Mouse (Mus musculus) monocyte, adult 2 months (primary cell): ENCODE measurements around the gene Irx3.

Experiments used
- DNase-seq, 2 experiments: peaks; one replicate each; pipeline ENCODE4 v3.0.0; 2022; ENCODE audit warnings: low spot score in 2 of 2, low read depth in 1 of 2

Irx3 gene

DNA sequence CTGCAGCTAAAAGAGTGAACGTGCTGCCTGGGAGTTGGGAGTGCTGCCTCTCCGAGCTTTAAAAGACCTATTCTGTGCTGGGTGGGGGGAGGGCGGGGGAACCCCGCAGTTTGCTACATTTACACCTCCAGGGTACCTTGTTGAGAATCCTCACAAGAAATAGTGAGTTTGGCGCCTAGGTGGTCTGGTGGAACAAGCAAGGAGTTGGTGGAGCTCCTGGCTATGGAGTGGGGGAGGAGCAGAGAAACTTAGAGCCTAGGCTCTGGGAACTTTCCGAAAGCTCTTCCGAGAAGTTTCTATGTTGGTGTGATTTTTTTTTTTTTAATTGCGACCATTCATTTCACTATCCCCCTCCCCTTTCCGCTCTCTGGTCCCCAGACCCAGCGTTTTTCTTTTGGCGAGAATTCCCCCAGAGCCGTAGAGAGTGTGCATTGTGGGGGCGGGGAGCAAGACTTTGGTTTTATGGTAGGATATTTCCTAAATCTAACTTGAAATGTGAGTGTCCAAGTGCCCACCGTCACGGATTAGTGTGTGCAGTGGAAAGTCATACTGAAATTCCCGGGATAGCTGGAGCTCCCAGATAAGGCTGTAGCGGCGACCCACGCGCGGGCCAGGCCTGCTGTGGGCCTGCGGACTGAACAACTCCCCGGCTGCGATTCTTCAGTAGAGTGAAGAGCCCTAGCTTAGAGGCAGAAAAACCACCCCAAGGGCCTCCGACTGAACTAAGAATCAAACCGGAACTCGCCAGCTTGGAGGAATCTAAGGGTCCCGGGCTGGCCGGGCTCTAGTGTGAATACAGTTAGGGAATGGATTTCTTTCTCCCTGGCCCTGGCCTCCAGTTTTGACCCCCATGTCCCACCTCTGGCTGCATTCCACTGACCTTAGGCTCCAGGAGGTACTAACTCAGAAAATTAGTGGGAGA is 795 bp upstream of the Irx3 start:
- DNase-seq, result no peak

DNA sequence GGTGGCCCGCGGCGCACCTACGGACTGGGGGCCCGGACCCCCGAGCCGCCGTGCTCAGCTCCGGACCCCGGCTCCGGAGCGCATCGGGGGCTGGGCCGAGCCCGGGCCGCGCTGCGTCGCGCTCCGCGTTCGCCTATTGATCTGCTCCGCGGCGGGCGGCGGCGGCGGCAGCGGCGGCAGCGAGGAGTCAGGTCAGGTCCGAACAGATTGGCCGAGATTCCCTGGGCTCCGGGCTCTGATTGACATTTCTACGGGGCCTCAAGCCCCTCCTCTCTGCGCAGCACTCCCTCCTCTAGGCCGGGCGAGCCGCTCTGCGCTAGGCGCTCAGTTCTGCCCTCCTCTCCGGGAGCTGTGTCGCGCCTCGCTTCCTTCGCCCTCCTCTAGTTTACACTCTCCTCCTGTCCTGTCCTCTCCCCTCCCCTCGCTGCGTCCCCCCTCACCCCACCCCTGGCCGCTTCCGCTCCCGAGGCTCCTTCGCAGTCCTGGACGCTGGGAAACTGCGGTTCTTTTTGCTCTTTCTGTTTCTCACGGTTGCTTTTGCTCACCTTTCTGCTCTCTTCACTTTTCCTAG is 541 bp downstream of the Irx3 start:
- no peak for DNase-seq

DNA sequence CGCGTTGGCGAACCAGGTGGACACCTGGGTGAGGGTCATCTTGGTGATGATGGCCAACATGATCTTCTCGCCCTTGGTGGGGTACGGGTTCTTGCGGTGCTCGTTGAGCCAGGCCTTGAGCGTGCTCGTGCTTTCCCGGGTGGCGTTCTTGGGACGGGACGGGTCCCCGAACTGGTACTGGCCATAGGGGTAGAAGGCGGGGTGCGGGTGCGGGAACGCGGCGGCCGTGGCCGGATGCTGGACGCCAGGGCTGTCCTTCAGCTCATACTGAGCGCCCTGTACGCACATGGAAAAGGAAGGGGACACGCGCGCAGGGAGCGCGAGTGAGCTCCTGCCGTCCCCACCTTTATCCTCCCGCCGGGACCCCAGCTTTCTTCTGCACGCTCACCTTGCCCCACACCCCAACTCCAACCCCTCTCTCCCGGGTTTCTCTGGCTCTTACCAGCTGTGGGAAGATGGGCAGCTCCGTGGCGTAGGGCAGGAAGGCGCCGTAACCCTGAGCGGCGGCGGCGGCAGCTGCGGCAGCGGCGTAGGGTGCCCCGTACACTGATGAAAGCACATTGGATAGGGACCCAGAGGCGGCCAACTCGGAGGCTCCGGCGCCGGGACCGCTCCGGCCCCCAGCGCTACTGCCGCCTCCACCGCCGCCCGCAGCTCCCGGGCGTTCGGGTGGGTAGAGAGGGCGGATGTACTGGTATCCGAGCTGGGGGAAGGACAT is 1.2 kb downstream of the Irx3 start:
- no peak for DNase-seq

DNA sequence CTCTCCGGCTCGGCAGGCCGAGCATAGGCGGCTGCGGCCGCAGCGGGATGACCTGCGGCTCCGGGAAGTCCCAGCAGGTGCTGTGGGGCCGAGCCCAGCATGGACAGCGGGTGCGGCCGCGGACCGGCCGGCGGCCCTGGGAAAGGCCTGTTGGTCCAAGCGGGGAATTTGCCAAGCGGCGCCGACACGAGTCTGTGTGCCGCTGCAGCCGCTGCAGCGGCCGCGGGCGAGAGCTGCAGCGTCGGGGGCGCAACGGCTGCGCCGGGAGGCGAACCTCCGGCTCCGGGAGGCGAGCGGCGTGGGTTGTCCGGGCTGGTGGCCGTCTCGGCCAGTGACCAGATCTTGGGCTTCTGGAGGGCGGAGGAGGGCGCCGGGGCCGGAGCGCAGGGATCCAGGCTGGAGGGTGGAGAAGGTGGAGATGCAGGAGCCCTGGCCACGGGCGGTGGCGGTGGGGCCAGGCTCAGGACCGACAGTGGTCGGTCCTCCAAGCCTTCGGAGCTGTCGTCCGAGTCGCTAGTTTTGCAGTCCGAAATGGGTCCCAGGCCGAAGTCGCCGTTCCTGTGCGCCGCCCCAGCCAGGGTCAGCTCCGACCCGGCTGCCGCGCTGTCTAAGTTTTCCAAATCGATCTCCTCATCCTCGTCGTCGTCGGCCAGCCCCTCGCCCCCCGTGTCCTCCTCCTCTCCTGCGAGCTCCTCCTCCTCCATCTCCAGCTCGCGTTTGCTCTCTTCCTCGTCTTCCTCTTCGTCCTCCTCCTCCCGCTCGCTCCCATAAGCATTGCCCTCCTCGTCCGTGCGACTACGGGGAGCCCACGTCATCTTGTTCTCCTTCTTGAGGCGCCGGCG is 2.0 kb downstream of the Irx3 start:
- no peak for DNase-seq

DNA sequence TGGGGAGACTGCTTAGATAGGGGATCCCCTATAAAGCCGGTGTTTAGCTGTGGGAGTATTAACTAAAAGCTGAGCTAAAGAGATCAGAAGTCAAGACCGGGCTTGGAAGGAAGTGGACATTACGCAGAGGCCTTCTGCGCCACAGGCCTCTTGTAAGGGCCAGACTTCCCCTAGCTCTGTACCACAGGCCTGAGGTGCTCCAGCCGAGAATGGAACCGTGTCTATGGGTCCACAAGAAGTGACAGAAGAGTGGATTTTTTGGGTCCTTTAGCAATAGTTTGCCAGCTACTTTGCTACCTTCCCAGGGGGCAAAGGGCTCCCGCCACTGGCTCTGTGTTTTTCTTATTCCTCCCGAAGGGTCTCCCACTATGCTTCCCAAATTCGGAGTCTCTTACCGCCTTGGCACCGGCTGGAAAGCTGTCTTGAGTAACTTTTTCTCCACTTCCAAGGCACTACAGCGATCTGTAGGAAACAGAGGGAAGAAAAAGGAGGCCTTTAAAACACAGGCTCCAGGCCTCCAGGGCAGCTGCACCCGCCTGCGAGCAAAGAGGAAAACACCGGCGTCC is 2.8 kb downstream of the Irx3 start:
- no peak for DNase-seq

DNA sequence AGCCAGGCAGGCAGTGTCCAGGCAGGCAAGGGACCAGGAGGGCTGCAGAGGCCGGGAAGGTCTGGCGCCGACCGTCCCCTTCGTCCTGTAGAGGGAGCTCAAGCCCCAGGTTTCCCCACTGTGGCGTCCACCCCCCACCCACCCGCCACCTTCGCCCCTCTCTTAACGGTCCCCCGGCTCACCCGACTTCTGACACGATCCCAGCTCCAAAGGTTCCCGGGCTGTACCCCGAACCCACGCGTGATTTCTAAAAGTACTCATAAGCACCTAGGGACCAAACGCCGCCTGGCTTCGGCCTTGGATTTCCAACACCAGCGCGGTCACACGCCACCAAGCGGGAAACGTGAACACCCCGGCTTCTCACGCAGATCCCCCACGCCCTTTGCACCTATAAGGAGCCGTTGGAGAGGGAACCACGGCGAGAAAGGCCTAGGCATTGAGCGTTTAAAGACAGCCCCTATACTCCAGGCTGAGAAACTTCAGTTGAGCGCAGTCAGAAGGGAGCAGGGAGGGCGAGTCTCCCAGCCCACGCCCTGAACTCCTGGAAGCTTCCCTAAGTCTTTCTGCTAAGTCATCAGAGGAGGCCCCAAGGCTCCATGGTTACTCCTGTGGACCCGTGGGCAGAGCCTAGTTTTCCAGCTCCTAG is 4.1 kb downstream of the Irx3 start:
- DNase-seq, result no peak

DNA sequence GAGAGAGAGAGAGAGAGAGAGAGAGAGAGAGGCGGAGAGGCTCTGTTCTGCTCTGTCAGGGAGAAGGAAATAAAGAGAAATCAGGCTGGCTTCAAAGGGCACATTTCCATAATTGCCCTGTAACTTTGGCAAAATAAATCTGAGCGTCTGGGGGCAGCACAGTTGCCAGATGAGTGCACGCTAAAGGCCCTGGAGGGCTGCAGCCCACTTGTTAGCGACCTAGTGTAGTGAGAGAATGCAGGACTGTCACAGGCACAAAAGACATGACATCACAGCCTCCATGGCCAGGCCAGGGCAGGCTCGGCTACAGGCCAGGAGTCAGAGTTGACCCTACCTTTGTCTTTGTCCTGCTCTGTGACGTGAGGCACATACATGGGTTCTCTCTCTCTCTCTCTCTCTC is 8.0 kb downstream of the Irx3 start:
- no peak for DNase-seq

DNA sequence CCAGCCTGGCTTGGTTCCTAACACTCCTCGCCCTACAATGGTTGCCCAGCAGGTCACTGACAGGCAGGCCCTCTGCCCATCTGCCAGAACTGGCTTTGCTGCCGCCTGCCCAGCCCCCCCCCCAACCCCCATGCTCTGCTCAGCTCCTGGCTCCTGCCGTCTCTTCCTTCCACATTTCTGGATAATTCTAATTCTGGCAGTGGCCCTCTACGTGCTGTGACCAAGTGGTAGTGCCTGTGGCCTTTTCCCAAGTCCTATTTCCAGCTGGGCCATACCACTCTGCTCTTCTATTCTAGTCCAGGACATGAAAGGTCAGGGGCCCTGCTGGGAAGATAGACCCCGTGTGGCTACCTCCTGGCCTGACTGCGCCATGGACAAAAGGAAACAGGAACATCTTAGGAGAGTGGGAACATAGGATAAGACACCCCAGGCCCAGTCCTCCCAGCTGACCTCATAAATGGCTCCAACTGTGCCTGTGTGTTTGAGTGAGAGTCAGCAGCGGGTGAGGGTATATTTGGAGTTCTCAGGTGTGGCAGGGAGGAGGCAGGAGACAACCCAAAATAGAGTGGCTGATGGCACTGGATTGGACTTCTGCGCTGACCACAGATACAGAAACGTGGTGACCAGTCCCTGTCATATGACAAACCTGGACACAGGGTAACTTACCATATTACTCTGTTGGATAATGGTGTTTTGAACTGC is 14.5 kb downstream of the Irx3 start:
- DNase-seq, result no peak

DNA sequence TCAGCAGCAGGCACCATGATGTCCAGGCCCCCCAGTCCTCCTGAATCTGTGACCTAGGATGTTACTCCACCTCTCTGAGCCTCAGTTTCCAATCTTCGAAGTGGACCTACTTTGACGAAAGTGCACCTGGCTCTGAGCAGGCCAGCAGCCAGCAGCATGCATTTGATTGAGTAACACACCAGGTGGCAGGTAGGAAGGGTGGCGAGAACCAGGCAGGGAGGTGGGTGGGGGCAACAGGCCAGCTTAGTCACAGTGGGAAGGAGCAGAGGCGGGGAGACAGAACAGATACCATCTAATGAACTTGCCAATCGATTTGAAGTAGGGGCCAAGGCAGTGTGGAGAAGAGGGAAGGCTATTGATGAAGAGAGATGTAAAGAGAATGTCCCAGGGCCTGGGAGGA is 18.9 kb downstream of the Irx3 start:
- DNase-seq, result no peak

DNA sequence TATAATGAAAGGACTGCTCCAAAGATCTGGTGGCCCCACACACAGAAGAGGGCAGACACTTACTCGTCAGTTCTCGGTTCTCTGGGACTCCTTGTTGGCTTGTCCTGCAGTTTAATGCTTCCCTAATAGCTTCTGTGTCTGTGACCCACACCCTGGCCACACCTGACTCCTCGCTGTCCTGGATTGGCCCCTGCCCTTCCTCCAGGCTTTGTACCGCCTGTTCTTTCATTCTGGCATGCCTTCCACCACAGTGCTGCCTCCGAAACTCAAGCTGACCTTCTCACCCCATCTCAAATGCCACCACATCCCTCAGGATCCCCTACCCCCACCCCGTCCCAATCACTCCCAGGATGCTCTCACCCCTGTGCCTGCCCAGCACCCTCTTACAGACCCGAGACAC is 19.7 kb downstream of the Irx3 start:
- DNase-seq, result no peak

DNA sequence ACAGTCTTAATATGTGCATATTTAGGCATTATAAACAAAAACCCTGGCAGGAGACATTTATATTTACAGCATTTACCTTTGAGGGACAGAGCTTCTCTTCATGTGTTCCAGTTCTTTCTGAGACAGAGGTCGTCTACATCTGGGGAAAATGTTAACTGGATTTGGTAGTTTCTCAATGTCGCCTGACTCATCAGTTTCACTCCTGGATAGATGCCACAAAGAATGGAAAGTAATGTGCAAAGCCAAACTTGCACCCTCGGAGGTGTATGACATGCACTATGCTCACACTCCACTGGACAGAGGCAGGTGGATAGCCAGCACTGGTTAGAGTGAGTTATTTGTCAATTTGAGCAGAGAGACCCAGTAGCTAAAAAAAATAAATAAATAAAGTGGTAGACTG is 21.2 kb downstream of the Irx3 start:
- DNase-seq, result no peak

DNA sequence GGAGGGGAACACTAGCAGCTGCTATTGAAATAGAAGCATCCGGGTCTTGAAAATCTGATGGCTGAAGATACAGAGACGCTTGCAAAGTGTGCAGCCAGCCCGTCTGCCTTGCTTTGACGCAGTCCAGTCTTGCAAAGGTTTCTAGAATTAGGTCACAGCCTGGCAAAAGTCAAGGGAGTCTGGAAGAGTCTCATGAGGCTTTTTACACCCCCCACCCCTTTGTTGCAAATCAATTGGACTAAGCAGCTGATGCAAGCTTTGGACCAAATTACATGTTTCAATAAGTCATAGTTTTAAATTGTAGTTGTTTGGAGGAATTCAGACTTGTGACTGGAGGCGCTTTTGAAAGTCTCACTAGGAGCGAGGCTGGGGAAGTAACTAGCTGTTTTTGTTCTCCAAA is 33.0 kb downstream of the Irx3 start:
- DNase-seq, result no peak

DNA sequence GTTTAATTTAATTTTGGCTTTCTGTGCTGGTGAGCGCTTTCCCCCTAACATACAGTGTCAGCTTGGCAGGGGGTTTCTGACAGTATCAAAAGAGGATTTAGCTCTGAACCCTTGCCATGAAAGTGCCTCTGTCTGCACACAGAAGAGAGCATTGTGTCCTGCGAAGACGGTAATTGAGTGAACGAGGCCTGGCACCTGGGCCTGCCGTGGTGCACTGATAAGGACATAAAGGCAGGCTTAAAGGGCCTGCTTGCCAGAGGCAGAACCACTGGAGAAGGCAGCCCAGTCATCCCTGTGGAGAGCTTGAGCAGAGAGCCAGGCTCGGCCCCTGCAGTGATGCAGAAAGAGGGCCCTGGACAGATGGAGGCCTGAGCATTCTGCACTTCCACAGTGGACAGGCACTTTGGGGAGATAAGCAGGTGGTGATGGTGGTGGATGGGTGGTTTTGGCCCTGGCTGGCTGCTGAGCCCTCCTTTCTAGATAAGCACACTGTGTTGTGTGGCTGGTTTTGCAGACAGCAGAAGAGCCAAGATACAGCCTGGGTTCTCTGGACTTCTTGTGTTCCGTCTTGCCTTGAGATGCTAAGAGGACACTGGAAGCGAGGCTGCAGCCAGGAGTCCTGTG is 36.3 kb downstream of the Irx3 start:
- no peak for DNase-seq

DNA sequence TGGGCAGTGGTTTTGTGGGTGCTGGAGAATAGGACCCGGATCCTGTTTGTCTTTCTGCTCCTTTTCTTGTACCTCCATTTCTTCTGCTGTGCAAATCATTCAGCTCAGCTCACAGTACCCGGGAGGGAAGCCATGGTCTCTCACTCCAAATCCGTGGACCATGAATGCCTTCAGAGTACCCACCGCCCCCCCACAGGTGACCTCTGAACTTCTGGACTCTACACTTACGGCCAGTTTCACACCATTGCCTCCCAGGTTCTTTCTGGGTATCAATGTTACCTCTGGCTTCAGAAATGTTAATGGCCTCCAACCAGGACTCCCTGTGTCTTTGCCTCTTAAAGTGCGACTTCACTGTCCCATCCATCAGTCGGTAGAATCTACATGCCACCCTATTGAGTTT is 46.3 kb downstream of the Irx3 start:
- DNase-seq, result no peak

DNA sequence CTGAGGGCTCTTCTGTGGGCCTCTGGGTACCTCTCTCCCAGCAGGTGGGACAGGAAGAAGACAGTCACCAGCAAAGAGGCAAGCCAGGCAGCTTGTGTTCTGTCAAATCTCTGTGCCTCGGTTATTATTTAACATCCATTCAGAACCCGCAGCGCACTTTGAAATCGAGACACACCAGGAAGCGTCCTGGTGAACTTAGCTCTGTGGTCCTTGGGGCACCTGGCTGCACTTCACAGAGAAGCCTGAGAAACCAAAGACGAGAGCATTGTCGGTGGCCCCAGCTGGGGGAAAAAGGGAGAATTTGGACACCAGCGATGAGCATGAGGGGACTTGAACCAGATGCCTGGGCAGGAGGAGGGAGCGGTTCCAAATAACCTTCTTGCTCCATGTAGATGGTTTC is 46.8 kb downstream of the Irx3 start:
- no peak for DNase-seq

DNA sequence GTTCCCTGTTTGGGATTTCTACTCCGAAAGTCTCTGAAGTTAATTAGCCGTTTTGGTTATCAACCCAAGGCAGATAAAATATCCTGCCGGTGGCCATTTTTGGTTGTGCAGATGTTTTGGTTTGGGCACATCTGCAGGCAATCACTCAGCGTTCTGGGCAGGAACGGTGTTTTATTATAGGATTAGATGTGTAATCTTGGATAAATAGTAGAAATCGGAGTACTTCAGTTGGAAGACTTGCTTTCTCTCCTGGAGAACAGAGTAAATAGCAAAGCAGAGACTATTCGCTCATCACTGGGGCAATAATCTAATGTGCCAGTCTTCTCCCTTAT is 51.1 kb downstream of the Irx3 start:
- DNase-seq, result no peak

DNA sequence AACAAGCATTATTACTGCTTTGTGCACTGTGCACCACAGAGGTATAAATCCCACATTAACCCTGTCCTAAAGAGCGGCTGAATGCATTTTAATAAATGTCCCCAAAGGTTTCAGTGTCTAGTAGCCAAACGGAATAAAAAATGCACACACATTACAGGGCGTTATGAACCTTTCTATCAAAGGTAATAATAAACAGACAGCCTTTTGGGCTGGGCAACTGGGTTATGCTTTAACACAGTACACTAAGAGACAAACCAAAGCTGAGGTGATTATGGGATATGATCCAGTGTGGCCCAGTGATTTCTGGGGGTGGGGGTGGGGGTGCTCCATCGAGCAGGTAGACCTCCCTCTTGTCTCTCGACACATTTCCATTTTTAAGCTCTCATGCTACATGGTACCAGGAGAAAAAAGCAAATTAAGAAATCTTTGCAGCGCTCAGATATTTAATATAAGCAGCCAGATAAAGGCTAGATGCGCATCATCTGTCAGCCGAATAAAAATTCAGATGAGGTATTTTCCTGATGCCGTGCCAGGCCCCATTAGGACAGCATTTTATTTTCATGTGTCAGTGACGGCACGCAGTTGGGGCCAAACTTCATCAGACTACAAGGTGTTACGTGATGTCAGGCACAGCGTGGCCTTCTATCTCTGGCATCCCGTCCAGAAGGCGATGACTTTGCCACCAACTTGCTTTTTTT is 51.6 kb downstream of the Irx3 start:
- no peak for DNase-seq

DNA sequence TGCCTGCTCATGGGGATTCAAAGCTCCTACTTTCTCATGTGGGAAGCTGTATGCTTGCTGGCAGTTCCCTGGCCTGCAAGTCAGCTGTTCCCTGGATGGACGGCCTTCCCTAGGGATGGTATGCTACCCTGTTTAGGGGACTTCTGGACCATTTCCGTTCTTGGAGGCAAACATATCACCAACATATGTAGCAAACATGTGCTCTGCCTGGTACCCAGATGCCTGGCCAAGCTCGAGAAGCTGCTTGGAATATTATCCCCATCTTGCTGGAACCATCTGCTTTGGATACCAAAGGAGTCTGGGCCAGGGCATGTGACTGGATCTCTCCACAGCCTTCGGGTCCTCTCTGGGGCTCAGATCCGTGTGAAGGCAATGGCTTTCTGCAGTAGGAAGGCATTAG is 52.5 kb downstream of the Irx3 start:
- DNase-seq, result no peak
